Mouse (Mus musculus) heart, adult 2 months (tissue): ENCODE data around the gene Gm20388. TPM values are rescaled to one million over a fixed set of nuclear protein-coding genes. Genes with fewer than 3 reads are reported as not detected.

ENCODE experiments used
- DNase-seq, 2 experiments: peaks; one replicate each; pipeline ENCODE4 v3.0.0; 2021
- H3K27ac ChIP-seq: fragments of 200-600 bp; 2 replicates; pipeline ENCODE4 v1.8.1; 2022
- H3K27me3 ChIP-seq: fragments of 200-500 bp; 2 replicates; pipeline ENCODE4 v1.6.1; 2012; ENCODE audit warnings: mild to moderate bottlenecking, low read length, inconsistent platforms, mixed read lengths; ENCODE audit not compliant: control insufficient read depth, insufficient read depth
- H3K36me3 ChIP-seq: fragments of 200-500 bp; 2 replicates; pipeline ENCODE4 v1.6.1; 2012; ENCODE audit warnings: low read length, inconsistent platforms; ENCODE audit not compliant: control insufficient read depth, insufficient read depth
- H3K4me1 ChIP-seq: fragments of 200-500 bp; 2 replicates; pipeline ENCODE4 v1.6.1; 2011; ENCODE audit warnings: low read length; ENCODE audit not compliant: control insufficient read depth, insufficient read depth
- H3K4me3 ChIP-seq: fragments of 200-600 bp; 2 replicates; pipeline ENCODE4 v1.8.1; 2022
- H3K79me2 ChIP-seq: fragments of 200-500 bp; replicated peaks from 2 replicates; pipeline ENCODE4 v1.6.1; 2012; ENCODE audit warnings: mild to moderate bottlenecking, inconsistent platforms, low read length, moderate library complexity, mixed read lengths; ENCODE audit not compliant: control insufficient read depth, insufficient read depth
- H3K9ac ChIP-seq: fragments of 200-500 bp; 2 replicates; pipeline ENCODE4 v1.6.1; 2012; ENCODE audit warnings: low read depth, mild to moderate bottlenecking, control low read depth, inconsistent platforms, low read length, mixed read lengths
- CTCF ChIP-seq: fragments of 200-600 bp; IDR thresholded peaks from 2 replicates; pipeline ENCODE4 v1.8.1; 2022; ENCODE audit warnings: antibody characterized with exemption, mild to moderate bottlenecking, moderate library complexity
- EP300 ChIP-seq: fragments of 200-500 bp; IDR thresholded peaks from 2 replicates; pipeline ENCODE4 v1.6.1; 2011; ENCODE audit warnings: low read depth, low read length, control low read depth; ENCODE audit not compliant: insufficient read depth
- POLR2A ChIP-seq: fragments of 200-500 bp; IDR thresholded peaks from 2 replicates; pipeline ENCODE4 v1.6.1; 2011; ENCODE audit warnings: mild to moderate bottlenecking, low read depth, low read length, control low read depth; ENCODE audit not compliant: insufficient read depth
- WGBS: fragments of 180-500 bp; shearing (Covaris S2); methylation state at CpG from one replicate; pipeline ENCODE4 v1.1.7; 2018; 5-methylcytosine and 5-hydroxymethylcytosine counted together
- intact Hi-C: fragments of 180-260 bp; cut with DNase I; formaldehyde crosslinking; loops from one replicate; pipeline ENCODE4 v1.15.1; 2025
- polyA plus RNA-seq: library from polyadenylated mRNA; depleted of rRNA; stranded (reverse); fragments of >200 nt; gene quantifications from 2 replicates; pipeline ENCODE4 v1.2.3, GENCODE M21; 2012
- total RNA-seq, 2 experiments: library from RNA; stranded (reverse); gene quantifications; 2 replicates each; pipeline ENCODE4 v1.2.3; 2021

Gm20388 gene
- total and polyA plus RNA-seq, 3 experiments, result 1.8 to 32.3 TPM; not detected in 1

DNA sequence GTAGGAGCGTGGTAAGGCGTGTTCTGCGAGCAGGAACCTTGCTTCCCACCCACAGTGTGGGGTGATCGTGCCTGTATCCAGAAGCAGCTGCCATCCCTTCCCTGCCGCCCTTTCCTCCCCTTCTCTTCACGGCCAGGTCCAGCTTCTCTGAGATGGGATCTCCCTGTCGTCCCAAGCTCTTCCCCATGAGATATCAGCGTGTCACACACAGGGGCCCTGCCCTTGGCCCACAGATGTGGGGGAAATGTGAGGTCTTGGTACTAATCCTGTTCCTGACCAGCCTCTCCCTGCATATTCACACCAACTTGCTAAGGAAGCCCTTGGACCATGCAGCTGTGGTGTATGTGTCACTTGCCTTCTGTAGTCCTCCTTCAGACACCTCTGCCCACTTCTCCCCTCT lies 2377.1 kb downstream of the Gm20388 start:
- 73% methylated on average over 8 of the region's 8 CpGs for WGBS
- no peak for TF ChIP-seq POLR2A
- TF ChIP-seq CTCF, result no peak
- no peak for TF ChIP-seq EP300
- H3K36me3 ChIP-seq, result no peaks in the 10 kb centered on the region
- H3K79me2 ChIP-seq, result peaks cover 8% of the 10 kb centered on the region
- peaks cover 9% of the 10 kb centered on the region for H3K4me1 ChIP-seq
- H3K27ac ChIP-seq, result no peak overlapping the region
- intact Hi-C loops, result loop anchor here (2.0 kb wide), 1 partner anchor 15 kb away; no protein-coding TSS in a partner anchor
- no peak overlapping the region for H3K4me3 ChIP-seq
- no peak for DNase-seq
- no peak overlapping the region for H3K9ac ChIP-seq
- H3K27me3 ChIP-seq, result no peaks in the 10 kb centered on the region

DNA sequence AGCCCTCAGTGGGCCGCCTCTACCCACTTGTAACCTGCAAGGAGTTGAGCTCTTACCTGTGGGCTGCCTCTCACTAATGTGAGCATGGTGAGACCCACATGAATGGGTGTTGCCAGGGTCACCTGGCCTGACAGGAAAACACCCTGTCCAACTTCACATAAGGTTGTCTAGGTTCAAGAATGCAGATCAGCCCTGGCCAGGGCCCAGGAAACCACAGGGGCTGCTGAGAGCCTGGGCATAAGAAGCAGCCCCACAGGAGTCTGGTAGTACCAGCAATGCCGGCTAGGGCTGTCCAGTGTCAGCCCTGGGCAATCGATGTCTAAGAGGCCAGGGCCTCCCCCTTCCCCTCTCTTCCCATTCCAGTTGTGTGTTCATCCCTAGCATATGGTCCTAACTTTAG lies 2377.7 kb downstream of the Gm20388 start:
- peaks cover 8% of the 10 kb centered on the region for H3K79me2 ChIP-seq
- peaks cover 8% of the 10 kb centered on the region for H3K4me1 ChIP-seq
- DNase-seq, result no peak
- 62% methylated on average over 3 of the region's 3 CpGs for WGBS
- no peak overlapping the region for H3K9ac ChIP-seq
- H3K36me3 ChIP-seq, result no peaks in the 10 kb centered on the region
- TF ChIP-seq POLR2A, result no peak
- no peak for TF ChIP-seq EP300
- TF ChIP-seq CTCF, result no peak
- intact Hi-C loops, result loop anchor here (2.0 kb wide), 1 partner anchor 14 kb away; no protein-coding TSS in a partner anchor
- no peaks in the 10 kb centered on the region for H3K27me3 ChIP-seq
- H3K4me3 ChIP-seq, result no peak overlapping the region
- H3K27ac ChIP-seq, result no peak overlapping the region

DNA sequence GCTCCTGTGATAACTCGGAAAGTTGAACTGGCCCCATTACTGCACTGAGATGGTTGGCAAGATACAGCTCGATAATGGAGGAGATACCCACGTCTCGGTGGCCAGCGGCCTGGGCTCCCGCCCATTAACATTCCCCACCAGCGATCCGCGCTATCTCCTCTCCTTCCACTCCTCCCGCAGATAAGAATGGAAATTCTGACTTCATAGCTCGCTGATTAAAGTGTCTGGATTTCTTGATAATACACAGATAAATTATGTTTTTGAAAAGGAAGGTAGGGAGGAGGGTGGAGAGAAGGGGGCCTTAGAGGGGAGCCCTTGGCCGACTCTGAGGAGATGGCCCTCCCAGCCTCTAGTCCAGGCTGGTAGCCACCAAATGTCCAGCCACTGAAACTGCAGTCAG lies 2380.4 kb downstream of the Gm20388 start:
- Histone ChIP-seq H3K9ac (no peak overlapping the region), H3K79me2 (peaks cover 8% of the 10 kb centered on the region), H3K27me3 (no peaks in the 10 kb centered on the region), H3K4me1 (peaks cover 7% of the 10 kb centered on the region), H3K36me3 (no peaks in the 10 kb centered on the region), H3K4me3 (no peak overlapping the region), H3K27ac (no peak overlapping the region)
- WGBS, result 48% methylated on average over 12 of the region's 12 CpGs
- TF ChIP-seq EP300 (no peak), POLR2A (no peak), CTCF (no peak)
- no peak for DNase-seq
- intact Hi-C loops, result no loop called here

DNA sequence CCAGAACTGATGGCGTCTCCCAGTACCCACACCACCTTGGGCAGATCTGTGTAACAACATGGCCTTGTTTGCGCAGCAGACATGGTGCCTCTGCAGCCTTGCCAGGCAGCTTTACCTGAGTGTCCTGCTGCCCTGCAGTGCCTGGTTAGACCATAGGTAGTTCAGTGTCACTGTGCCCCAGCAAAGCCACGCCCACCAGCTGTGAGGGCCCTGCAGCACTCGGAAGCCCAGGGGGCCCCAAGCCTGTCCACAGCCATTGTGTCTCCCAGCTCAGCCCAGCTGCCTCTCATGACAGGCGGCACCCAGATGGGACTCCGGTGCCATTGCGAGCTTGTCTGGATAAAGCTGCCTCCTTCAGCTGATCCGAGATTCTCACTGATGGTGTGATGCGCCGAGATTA lies 2380.9 kb downstream of the Gm20388 start:
- 81% methylated on average over 10 of the region's 10 CpGs for WGBS
- Histone ChIP-seq H3K9ac (no peak overlapping the region), H3K4me3 (no peak overlapping the region), H3K79me2 (peaks cover 8% of the 10 kb centered on the region), H3K27me3 (no peaks in the 10 kb centered on the region), H3K36me3 (no peaks in the 10 kb centered on the region), H3K4me1 (peaks cover 9% of the 10 kb centered on the region), H3K27ac (no peak overlapping the region)
- DNase-seq, result no peak
- TF ChIP-seq POLR2A, result no peak
- no peak for TF ChIP-seq CTCF
- TF ChIP-seq EP300, result no peak
- intact Hi-C loops, result no loop called here

DNA sequence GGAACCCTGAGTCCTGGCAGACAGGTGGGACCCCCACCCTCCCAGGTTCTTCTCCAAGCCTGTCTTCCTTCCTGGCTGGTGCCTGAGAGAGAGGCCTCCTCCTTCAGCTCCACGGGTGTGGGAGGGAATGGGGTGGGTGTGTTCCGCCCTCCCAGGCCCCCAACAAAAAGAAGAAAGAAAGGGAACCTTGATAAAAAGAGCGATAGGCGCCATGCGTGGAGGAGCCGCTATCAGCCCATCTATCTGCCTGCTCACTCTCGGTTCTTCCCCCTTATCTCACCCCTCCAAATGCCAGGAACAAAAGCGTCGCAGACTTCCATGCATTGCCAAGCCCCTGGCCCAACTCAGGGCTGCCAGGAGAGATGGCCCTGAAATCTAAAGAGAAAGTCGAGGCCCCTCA lies 2382.8 kb downstream of the Gm20388 start:
- no peak for TF ChIP-seq POLR2A
- TF ChIP-seq EP300, result no peak
- no peak for TF ChIP-seq CTCF
- H3K79me2 ChIP-seq, result peaks cover 6% of the 10 kb centered on the region
- H3K4me3 ChIP-seq, result no peak overlapping the region
- no peak overlapping the region for H3K27ac ChIP-seq
- H3K27me3 ChIP-seq, result no peaks in the 10 kb centered on the region
- no peak for DNase-seq
- intact Hi-C loops, result no loop called here
- WGBS, result 68% methylated on average over 10 of the region's 10 CpGs
- H3K36me3 ChIP-seq, result no peaks in the 10 kb centered on the region
- peaks cover 12% of the 10 kb centered on the region for H3K4me1 ChIP-seq
- H3K9ac ChIP-seq, result no peak overlapping the region

DNA sequence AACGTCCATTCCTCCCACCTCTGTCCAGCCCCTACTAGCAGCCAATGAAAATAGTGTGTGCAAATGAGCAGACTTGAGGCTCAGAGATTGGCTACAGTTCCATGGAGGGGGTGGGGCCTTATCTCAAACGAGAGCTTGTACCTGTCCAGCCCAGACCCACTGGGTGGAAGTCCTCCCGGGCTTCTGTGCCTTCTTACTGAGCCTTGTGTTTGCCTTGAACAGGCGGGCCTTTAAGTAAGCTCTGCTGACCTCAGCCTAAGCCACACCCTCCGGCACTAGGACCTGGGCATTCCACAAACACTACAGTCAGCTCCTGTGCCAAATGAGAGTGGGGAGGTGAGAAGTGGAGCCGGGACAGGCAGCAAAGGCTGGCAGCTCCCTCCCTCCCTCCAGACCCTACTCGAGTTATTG lies 2383.6 kb downstream of the Gm20388 start:
- TF ChIP-seq CTCF (no peak), POLR2A (no peak), EP300 (no peak)
- WGBS, result 12% methylated on average over 7 of the region's 7 CpGs
- Histone ChIP-seq H3K4me3 (no peak overlapping the region), H3K9ac (no peak overlapping the region), H3K27ac (no peak overlapping the region; the same call in 1 of the 2 replicates), H3K4me1 (peaks cover 18% of the 10 kb centered on the region), H3K36me3 (no peaks in the 10 kb centered on the region), H3K79me2 (peaks cover 6% of the 10 kb centered on the region), H3K27me3 (no peaks in the 10 kb centered on the region)
- intact Hi-C loops, result no loop called here
- peak in 1 of 2 experiments; percentile 57 for DNase-seq
